Mouse (Mus musculus): ENCODE measurements around the gene Tmem25.

The Tmem25 gene

DNA sequence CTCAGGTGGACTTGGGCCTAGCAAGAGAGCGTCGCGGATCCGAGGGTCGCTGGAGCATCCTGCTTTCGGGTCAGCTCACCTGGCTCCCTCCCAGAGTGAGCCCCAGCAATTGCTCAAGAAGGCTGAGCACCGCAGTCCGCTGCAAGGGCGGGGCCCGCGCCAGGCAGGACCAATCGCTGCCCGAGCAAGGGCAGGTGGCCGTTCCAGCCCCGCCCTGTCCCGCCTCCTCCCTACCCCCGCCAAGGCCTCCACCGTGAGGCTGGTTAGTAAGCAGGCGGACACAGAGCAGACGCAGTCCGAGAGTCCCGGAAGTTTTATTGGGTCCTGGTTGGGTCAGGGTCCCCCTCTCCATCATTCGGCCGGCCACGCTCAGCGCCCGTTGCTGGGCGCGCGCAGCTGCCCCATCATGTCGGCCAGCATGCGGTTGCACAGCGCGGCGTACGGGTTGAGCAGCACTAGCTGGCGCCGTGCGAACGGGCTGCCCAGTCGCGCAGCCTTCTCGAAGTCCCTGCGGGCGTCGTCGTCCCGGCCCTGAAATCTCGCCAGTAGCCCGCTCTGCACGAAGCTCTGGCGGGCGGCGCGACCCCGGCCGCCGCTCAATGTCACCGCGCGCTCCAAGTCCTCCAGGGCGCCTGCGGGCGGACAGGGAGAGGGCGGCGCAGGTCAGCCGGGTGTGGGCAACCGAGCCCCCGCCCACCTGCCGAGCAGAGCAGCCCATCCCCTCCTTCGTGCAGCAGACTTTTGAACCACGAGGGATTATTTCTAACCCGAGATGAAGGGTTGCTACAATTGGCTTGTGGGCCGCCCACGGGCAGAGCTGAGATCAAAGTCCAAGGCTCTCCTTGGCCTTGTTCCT, at the start of gene Tmem25:
Gene Tmem25 (minus strand): TSS at position 206 of the 856 bp plus-strand sequence.
- in situ Hi-C loops (cut with MseI, MboI), result no loop called here

GRCm38 (mm10) chr9:44847446-44847845, 48.3 kb upstream of the Tmem25 start:
- in situ Hi-C loops (cut with MseI, MboI), result no loop called here

GRCm38 (mm10) chr9:44841241-44841640, 42.1 kb upstream of the Tmem25 start:
- in situ Hi-C loops (cut with MseI, MboI), result no loop called here

DNA sequence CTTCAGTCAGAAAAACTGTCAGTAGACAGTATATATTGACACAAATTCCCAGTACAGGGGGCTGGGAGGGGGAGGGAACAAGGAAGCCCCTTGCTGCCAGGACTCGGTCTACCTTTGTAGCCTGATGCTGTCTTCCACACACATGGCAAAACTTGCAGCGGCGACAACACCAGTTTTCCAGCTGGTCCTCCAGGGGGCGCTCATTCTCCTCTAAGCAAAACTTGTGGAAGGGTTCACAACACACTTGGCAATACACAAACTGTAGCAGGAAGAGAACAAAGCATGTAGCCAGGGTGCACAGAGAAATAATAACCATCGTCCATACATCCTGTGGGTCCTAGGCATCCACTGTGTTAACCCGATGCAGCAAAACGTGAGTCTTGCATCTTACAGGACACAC, 37.3 kb upstream of the Tmem25 start:
- in situ Hi-C loops (cut with MseI, MboI), result no loop called here

- in situ Hi-C loops (cut with MseI, MboI), result no loop called here
These were observed 33.2 kb upstream of the Tmem25 start for GRCm38 (mm10) chr9:44832356-44832755.

DNA sequence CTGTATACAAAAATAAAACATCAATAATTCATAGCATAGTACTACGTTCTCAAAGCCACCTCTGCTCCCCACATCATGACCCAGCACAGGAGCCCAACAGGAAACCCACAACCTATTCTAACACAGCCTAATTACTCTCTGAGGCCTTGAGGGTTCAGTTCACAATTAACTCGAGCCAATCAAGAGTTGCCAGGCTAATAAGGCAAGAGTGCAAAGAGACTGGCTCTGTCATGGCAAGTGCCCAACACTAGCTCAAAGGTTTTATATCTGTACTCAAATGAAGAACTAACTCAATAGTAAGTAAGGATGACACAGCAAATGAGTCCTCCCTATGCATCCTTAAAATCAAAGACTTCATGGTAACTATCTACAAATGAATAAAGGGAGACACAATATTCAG, 31.4 kb upstream of the Tmem25 start:
- in situ Hi-C loops (cut with MseI, MboI), result no loop called here

DNA sequence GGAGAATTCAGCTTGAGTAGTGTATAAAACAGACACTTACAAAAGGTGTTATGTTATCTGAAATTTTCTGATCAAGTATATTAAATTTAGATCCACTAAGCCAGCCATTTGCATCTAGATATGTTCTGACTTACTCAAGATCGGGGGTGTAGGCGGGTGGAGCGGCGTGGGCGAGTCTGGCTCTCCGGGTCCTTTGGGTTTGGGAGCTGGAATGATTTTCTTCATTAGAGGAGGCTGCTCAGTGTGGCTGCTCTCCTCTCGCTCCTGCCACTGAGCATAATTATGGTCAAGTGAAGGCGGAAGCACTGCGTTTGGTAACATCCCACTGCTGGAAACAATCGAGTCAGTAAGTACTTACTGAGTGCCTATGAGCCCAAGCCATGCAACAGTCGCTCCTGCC, 29.8 kb upstream of the Tmem25 start:
- in situ Hi-C loops (cut with MseI, MboI), result no loop called here

GRCm38 (mm10) chr9:44826660-44827059, 27.6 kb upstream of the Tmem25 start:
- in situ Hi-C loops (cut with MseI, MboI), result no loop called here

DNA sequence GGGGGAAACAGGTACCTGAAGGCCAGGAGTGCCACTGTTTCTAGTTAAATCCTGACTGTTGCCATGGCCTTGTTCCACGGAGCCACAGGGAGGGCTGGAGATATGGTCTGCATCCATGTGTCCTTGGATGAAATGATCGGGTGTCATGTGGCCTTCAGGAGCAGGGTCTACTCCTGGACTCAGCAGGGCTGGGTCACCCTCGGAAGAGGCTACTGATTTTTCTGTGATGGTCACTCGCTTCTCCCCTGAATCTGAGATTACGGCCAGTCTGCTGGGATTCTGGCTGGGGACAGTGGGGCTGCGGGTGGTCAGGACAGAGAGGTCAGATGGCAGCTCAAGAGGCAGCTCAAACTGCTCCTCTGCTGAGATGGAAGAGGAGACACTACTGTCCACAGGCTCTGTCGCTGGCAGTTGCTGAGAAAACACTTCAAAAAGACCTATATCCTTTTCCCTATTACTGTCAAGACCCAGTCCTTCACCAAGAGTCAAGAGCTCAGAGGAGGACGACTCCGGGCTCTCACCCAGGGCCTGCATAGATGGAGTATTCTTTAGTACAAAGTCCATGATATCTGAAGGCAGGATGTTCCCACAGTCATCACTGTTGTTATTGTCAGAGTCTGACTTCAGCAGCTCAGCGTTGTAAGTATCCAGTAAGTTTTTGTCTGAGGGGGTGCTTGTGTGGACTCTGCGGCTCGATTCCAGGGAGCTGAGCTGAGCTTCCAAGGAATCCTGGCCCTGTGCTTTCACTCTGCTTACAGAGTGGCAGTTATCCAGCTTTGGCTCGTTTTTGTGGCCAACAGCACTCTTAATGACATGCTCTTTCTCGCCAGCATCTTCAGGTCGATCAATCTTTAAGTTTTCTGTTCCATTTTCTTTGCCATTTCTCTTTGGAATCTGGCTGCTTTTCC, 21.1 kb upstream of the Tmem25 start:
- in situ Hi-C loops (cut with MseI, MboI), result no loop called here

DNA sequence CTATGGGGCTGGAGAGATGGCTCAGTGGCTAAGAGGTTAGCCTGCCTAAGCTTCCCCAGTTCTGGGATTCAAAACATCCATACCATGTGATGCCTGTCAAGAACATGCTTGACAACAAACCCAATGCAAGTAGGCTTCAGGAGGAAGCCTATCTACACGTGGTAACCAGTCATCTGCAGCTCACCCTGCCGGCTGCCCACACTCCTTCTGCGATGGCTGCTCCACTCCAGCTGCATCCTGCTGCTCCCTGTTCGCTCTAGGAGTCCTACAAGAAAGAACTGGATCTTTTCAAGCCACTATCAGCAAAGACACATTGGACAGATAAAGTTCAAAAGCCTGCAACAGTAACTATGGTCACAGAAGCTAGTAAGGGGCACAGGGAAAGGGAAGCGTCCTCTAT, 18.4 kb upstream of the Tmem25 start:
- in situ Hi-C loops (cut with MseI, MboI), result no loop called here

DNA sequence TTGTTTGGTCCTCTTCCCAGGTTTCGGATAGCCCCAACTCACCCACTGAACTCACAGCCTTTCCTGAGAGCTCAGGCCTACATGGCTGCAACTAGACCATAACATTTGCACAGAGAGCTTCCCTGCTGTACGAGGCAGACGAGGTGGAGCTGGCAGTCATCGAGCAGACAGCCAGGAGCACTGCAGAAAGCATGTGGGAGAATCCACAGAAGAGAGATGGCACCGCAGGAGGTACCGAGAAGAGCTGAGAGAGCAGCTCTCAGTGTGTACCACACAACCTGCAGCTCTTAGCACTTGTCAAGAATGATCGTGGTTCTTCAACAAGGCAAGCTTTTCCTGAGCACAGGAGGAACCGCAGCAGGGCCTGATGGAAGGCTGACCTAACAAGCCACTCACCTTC, 15.1 kb upstream of the Tmem25 start:
- in situ Hi-C loops (cut with MseI, MboI), result no loop called here

DNA sequence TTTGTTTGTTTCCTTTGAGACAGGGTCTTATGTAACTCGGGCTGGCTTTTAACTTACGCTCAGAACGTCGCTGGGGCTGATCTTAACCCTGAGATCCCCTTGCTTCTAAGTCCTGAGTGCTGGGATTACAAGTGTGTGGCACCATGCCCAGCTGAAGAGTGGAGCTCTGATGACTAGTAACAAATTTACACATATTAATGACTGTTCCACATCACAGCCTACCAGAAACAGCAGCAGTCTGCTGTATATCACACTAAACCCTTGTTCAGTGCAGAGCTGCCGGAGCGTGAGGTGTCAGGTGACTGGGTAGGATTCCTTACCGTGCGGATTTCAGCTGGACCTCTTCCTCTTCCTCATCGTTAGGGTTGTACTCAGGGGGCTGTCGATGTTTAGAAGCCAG, 11.2 kb upstream of the Tmem25 start:
- in situ Hi-C loops (cut with MseI, MboI), result no loop called here

DNA sequence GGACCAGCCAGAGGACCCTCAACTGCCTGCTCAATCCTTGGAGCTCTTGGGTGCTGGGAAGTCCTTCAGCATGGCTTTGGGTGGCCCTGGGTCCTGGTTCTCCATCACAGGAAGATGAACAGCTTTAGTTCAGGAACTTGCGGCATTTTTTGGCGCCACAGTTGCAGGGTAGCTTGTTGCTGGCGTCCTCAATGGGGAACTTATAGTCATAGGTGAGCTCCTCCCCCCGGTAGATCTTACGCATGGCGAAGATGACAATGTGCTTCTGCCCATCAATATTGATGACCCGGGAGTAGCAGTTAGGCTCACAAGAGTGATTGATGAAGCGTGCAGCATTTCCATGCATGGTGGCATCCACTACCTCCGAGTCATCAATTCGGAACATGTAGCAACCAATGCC, 8.7 kb upstream of the Tmem25 start:
- in situ Hi-C loops (cut with MseI, MboI), result no loop called here

DNA sequence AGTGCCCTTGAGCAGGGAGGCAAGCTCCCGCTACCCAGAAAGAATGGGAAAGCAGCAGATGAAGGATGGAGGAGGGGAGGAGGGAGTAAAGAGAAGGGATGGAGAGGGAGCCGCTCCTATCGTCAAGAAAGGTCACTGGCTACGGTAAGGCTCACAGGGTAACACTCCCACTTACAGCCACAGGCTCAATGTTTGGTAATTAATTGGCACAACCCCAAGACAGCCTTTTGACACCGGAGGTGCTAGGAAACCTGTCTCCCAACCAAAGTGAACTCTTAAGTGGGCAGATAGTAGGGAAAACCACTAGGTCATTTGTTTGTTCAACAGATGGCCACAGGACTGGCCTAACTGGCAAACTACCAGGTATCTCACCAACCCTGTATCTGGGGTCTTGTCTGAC, 8.0 kb upstream of the Tmem25 start:
- in situ Hi-C loops (cut with MseI, MboI), result no loop called here

DNA sequence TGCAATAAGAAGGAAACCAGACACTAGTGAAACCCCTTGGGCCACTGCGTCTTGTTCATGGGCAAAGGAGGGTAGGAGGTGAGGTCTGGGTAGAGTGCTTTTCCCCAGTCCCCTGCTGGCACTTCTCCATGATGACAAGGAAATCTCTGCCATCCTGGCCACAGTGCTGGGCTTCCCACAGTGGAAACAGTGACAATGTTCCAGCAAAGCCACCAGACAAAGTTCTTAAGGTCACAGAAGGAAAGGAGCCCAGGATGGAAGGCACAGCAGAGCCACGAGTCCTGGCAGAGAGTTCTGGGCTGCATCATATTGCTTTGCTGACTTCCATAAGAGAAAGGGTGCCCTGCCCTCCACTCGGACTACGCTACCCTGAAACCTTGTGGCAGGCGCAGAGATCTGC, 6.4 kb upstream of the Tmem25 start:
- in situ Hi-C loops (cut with MseI, MboI), result no loop called here

DNA sequence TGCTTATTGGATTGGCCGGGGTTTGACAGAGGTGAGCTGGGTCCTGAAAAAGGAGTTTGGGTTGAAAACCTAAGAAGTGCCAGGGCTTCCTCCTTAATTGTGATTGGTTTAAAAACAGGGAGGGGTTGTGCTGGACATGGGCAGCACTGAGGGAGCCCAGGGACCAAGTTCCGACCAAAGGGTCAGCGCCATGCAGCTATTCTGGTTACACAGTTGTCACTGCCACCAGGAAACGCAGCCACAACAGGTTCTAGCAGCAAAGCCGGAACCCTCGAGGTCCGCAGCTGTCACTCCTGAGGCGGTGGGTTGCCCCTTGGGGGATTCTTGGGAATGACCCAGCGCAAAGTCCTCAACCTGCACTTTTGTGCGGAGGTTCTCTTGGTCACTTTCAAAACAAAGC, 5.6 kb upstream of the Tmem25 start:
- in situ Hi-C loops (cut with MseI, MboI), result no loop called here

- in situ Hi-C loops (cut with MseI, MboI), result no loop called here
These were observed 3.8 kb upstream of the Tmem25 start, which contains the start of gene Ttc36 for GRCm38 (mm10) chr9:44802808-44803450. Ttc36 (minus strand) TSS chr9:44803072.

DNA sequence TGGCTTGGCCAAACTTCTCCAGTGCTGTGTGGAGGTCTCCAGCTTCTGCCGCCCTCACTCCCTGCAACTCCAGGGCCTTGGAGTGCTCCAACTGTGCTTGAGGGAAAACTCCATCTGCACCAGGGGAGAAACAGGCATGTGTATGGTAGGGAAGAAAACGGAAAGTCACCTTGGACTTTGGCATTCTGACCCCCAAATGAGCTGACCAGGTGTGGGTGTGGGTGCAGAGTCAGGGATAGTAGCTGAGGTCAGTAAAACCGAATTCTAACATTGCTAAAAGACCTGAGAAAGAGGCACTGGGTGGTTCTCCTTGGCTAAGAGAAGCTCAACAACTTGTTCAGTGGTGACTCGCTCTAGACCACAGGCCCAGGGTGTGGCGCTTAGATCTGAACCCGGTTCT, 2.6 kb upstream of the Tmem25 start:
- in situ Hi-C loops (cut with MseI, MboI), result no loop called here

DNA sequence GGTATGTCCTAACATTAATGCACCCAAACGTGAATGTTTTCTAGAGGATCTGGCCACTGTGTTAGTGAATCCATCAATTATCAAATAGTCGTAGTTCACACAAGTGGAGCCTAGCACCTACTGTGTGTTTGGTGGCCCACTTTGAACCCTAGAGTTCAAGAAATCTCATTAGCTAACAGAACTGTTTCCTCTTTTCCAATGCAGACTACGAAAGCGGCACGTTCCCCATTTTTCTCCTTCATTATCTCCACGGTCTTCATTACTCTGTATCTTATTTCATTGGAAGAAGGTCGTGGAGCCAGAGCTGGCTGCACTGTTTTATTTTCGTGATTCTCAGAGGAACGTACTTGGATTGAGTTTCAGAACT, 834 bp upstream of the Tmem25 start:
- in situ Hi-C loops (cut with MseI, MboI), result no loop called here

- in situ Hi-C loops (cut with MseI, MboI), result no loop called here
These were observed 809 bp downstream of the Tmem25 start for GRCm38 (mm10) chr9:44798298-44798697.

GRCm38 (mm10) chr9:44792842-44793241, 6.3 kb downstream of the Tmem25 start:
- in situ Hi-C loops (cut with MseI, MboI), result no loop called here
